ENCODE assay signal across 16 mouse cellular contexts in the genomic region with DNA sequence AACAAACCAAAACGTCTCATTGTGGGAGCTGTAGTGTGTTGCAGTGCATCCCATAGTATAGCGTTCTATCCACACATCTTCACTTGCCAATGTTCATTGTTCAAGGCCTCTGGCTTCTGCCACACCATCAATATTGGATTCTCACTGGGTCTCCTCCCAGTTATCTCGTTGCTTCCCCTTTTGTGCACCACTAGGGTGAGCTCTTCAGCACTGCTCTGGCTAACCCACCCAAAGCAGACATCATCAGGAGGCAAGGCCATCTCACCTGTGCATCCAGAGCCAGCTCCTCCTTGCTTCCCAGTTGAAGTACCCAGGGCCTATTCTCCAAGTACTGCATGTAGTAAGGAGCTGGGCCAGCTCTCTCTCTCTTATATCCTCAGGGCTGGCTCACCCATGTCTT.
DNase-seq lines count a peak whose midpoint lies in the region; ATAC-seq and TF ChIP-seq lines count a peak whose summit lies in the region.
"Had no signal": no experiment of that assay in that cellular context is flagged by ENCODE, and none has a peak within 500 bp of the region (broad histone marks: within the 10 kb centered on the region; RNA-seq: fewer than 3 reads in every experiment).

No protein-coding gene starts in this region.

- no peak for DNase-seq in heart, adult 2 months
- no peak for DNase-seq in heart, postnatal 4 days
- DNase-seq in lung, adult 2 months, result no peak
- DNase-seq in lung, adult 18-20 months, result no peak
- DNase-seq in NIH3T3 (ENCODE audit: low read depth) (peak; percentile 34), adipocyte (ENCODE audit: low spot score) (no peak)
- DNase-seq in gastrocnemius, adult 18-20 months (ENCODE audit: low spot score), result no peak
- DNase-seq: adrenal gland, postnatal 36 days; cerebellum, adult 9-10 months; right cerebral cortex, postnatal 25 days; thymus, postnatal 36 days had no signal

- no peaks in the 10 kb centered on the region for H3K36me3 ChIP-seq in heart, adult 2 months (ENCODE audit: control insufficient read depth, insufficient read depth, low read length)
- H3K36me3 ChIP-seq: heart, embryonic 13.5 days; hindbrain, embryonic 15.5 days had no signal

- no peak overlapping the region for H3K27ac ChIP-seq in heart, adult 2 months
- H3K27ac ChIP-seq: heart, embryonic 13.5 days; hindbrain, embryonic 15.5 days had no signal

- H3K79me2 ChIP-seq in heart, adult 2 months (replicated peaks; ENCODE audit: control insufficient read depth, insufficient read depth, low read length), result no peaks in the 10 kb centered on the region

- no peak for TF ChIP-seq EP300 in heart, adult 2 months (IDR thresholded peaks at IDR 0.05; ENCODE audit: insufficient read depth, low read depth, low read length)

- H3K4me1 ChIP-seq in heart, adult 2 months (ENCODE audit: control insufficient read depth, insufficient read depth, low read length), result peaks cover 4% of the 10 kb centered on the region; the same call in 1 of the 2 replicates
- peaks cover 7% of the 10 kb centered on the region for H3K4me1 ChIP-seq in lung, adult 2 months (ENCODE audit: control insufficient read depth, insufficient read depth, low read length)
- H3K4me1 ChIP-seq: heart, embryonic 13.5 days had no signal

- no peak for TF ChIP-seq POLR2A in heart, adult 2 months (IDR thresholded peaks at IDR 0.05; ENCODE audit: insufficient read depth, low read depth, low read length)
- TF ChIP-seq POLR2A in lung, adult 2 months (IDR thresholded peaks at IDR 0.05; ENCODE audit: borderline replicate concordance, extremely low read depth, low read depth, low read length), result no peak

- no peaks in the 10 kb centered on the region for H3K27me3 ChIP-seq in heart, adult 2 months (ENCODE audit: control insufficient read depth, insufficient read depth, low read length)
- H3K27me3 ChIP-seq: hindbrain, embryonic 15.5 days had no signal

- 44% methylated on average over 3 of the region's 3 CpGs for WGBS in heart, adult 2 months
- WGBS in lung, adult 2 months, result 35% methylated on average over 3 of the region's 3 CpGs

- no peak overlapping the region for H3K9ac ChIP-seq in heart, adult 2 months (ENCODE audit: low read depth, low read length)
- H3K9ac ChIP-seq: heart, embryonic 13.5 days; hindbrain, embryonic 15.5 days had no signal

- no peak overlapping the region for H3K4me3 ChIP-seq in heart, adult 2 months
- no peak overlapping the region for H3K4me3 ChIP-seq in lung, adult 2 months (replicated peaks; ENCODE audit: extremely low read depth, low read depth, low read length)
- H3K4me3 ChIP-seq: erythroblast, embryonic 14.5 days; heart, embryonic 13.5 days; hindbrain, embryonic 15.5 days had no signal

- intact Hi-C loops in heart, adult 2 months (cut with DNase I), result loop anchor here (1.0 to 5.0 kb wide), 6 partner anchors 17 to 531 kb away; no protein-coding TSS in a partner anchor

- ATAC-seq in megakaryocyte, adult 5-6 weeks (ENCODE audit: poor library complexity, severe bottlenecking), result peak; percentile 33; the same call in 1 of the 2 replicates
- ATAC-seq: CD4-positive, CD25-positive, alpha-beta regulatory T cell, adult 4 months had no signal

- TF ChIP-seq CTCF in heart, adult 2 months (IDR thresholded peaks at IDR 0.05), result peak; percentile 67
- peak; percentile 63 for TF ChIP-seq CTCF in lung, adult 2 months (IDR thresholded peaks at IDR 0.05; ENCODE audit: insufficient read depth, low read length)
